34 mouse cellular contexts compared by ENCODE assay signal in genomic region chr12:98837940-98838339, GRCm38 (mm10).
"Had no signal": no experiment of that assay in that cellular context is flagged by ENCODE, and none has a peak within 500 bp of the region (broad histone marks: within the 10 kb centered on the region; RNA-seq: fewer than 3 reads in every experiment).

No protein-coding gene starts in this region.

- H3K4me3 ChIP-seq: heart, embryonic 12.5 days; heart, embryonic 13.5 days; heart, embryonic 15.5 days; hindbrain, embryonic 10.5 days; hindbrain, embryonic 12.5 days; hindbrain, embryonic 13.5 days; hindbrain, embryonic 15.5 days; intestine, embryonic 15.5 days; kidney, embryonic 15.5 days; layer of hippocampus, adult 2 months; left cerebral cortex, adult 2 months had no signal

- H3K9ac ChIP-seq: heart, embryonic 12.5 days; heart, embryonic 13.5 days; heart, embryonic 15.5 days; hindbrain, embryonic 12.5 days; hindbrain, embryonic 13.5 days; hindbrain, embryonic 14.5 days; hindbrain, embryonic 15.5 days; intestine, embryonic 15.5 days; kidney, embryonic 15.5 days had no signal

- DNase-seq: heart, postnatal 10 days; heart, postnatal 14 days; heart, postnatal 36 days; heart, postnatal 4 days; kidney, adult 11 months; kidney, adult 18-20 months; kidney, adult 2 months; kidney, adult 8-10 months; kidney, adult 9 months; kidney, postnatal 10 days; kidney, postnatal 14 days; kidney, postnatal 25 days; kidney, postnatal 36 days; kidney, postnatal 4 days; layer of hippocampus, adult 9-11 months; layer of hippocampus, postnatal 36 days had no signal

- H3K36me3 ChIP-seq: intestine, embryonic 15.5 days; kidney, embryonic 15.5 days had no signal

- H3K4me1 ChIP-seq: heart, embryonic 15.5 days; hindbrain, embryonic 10.5 days; hindbrain, embryonic 12.5 days; hindbrain, embryonic 13.5 days; hindbrain, embryonic 15.5 days; intestine, embryonic 15.5 days; kidney, embryonic 15.5 days had no signal

- H3K27ac ChIP-seq: heart, embryonic 13.5 days; heart, embryonic 15.5 days; hindbrain, embryonic 10.5 days; hindbrain, embryonic 12.5 days; hindbrain, embryonic 13.5 days; hindbrain, embryonic 14.5 days; hindbrain, embryonic 15.5 days; hindbrain, postnatal 0 days; intestine, embryonic 15.5 days; kidney, embryonic 15.5 days; kidney, postnatal 0 days; layer of hippocampus, adult 2 months; left cerebral cortex, adult 2 months had no signal

- H3K27me3 ChIP-seq: heart, embryonic 12.5 days; heart, embryonic 13.5 days; heart, embryonic 15.5 days; hindbrain, embryonic 12.5 days; hindbrain, embryonic 13.5 days; hindbrain, embryonic 15.5 days; intestine, embryonic 15.5 days; kidney, embryonic 15.5 days had no signal

- ATAC-seq: hindbrain, embryonic 16.5 days; hindbrain, postnatal 0 days; inflammation-experienced regulatory T-cells, adult 6 months; intestine, embryonic 15.5 days; intestine, embryonic 16.5 days; intestine, postnatal 0 days had no signal

- H3K9me3 ChIP-seq: heart, embryonic 12.5 days; heart, embryonic 13.5 days; heart, embryonic 15.5 days; hindbrain, embryonic 10.5 days; hindbrain, embryonic 12.5 days; hindbrain, embryonic 13.5 days; hindbrain, embryonic 15.5 days; intestine, embryonic 15.5 days; kidney, embryonic 15.5 days had no signal
